Mouse (Mus musculus): ENCODE measurements at regions not wholly inside any gene's neighbourhood (a gene's known extent, or its start where the extent isn't known, plus 50 kb on each side); places are given as distances from the start of the nearest gene placed in this dataset.

GRCm38 (mm10) chr8:87046590-87046989, 161.5 kb upstream of the N4bp1 start:
- TF ChIP-seq CTCF (IDR thresholded peaks at IDR 0.05; ENCODE audit: borderline replicate concordance, control insufficient read depth, extremely low read depth, insufficient read depth, low read length, poor library complexity) (no peak), POLR2A (IDR thresholded peaks at IDR 0.05; ENCODE audit: control insufficient read depth, extremely low read depth, insufficient read depth, low read length, poor library complexity) (no peak)

Measured in thymus, adult 2 months (tissue).